Mouse (Mus musculus) liver, embryonic 14.5 days (tissue): Measurements from ENCODE around the gene Optn. TPM values are rescaled to one million over a fixed set of nuclear protein-coding genes. Genes with fewer than 3 reads are reported as not detected.

ENCODE experiments used
- ATAC-seq: fragments of 200-750 bp; cut with Nextera tagmentation; 2 replicates; pipeline ENCODE4 v1.8.0; 2017; ENCODE audit warnings: moderate number of reproducible peaks, mild to moderate bottlenecking, moderate library complexity; ENCODE audit not compliant: insufficient read depth
- DNase-seq, 3 experiments: peaks; one replicate each; pipeline ENCODE4 v3.0.0-alpha.2; 2012 to 2013; ENCODE audit warnings: low read depth in 3 of 3, low spot score in 3 of 3
- H3K27ac ChIP-seq: fragments of 300-500 bp; sonication (generic); 2 replicates; pipeline ENCODE4 v1.5.1; 2014; ENCODE audit warnings: moderate library complexity, mild to moderate bottlenecking, control low read depth, inconsistent platforms
- H3K27me3 ChIP-seq: fragments of 300-500 bp; sonication (generic); 2 replicates; pipeline ENCODE4 v1.6.1; 2014; ENCODE audit warnings: mild to moderate bottlenecking, low read length, moderate library complexity; ENCODE audit not compliant: control insufficient read depth, insufficient read depth
- H3K36me3 ChIP-seq: fragments of 300-500 bp; sonication (generic); replicated peaks from 2 replicates; pipeline ENCODE4 v1.6.1; 2014; ENCODE audit warnings: low read depth; ENCODE audit not compliant: control insufficient read depth, insufficient read depth
- H3K4me1 ChIP-seq, 2 experiments: fragments of 200-500 bp in 1 of 2; fragments of 300-500 bp in 1 of 2; sonication (generic) in 1 of 2; replicated peaks; 2 replicates each; pipeline ENCODE4 v1.6.1; 2012 to 2014; ENCODE audit warnings: antibody characterized with exemption in 1 of 2, inconsistent platforms in 1 of 2, low read length in 1 of 2; ENCODE audit not compliant: control insufficient read depth in 2 of 2, insufficient read depth in 2 of 2
- H3K4me2 ChIP-seq: fragments of 300-500 bp; sonication (generic); 2 replicates; pipeline ENCODE4 v1.6.1; 2014; ENCODE audit warnings: low read depth, mild to moderate bottlenecking, control low read depth, moderate library complexity
- H3K4me3 ChIP-seq, 2 experiments: fragments of 200-500 bp in 1 of 2; fragments of 300-500 bp in 1 of 2; sonication (generic) in 1 of 2; 2 replicates each; pipeline ENCODE4 v1.5.1; 2012 to 2014; ENCODE audit warnings: low read depth in 2 of 2, low read length in 2 of 2, mild to moderate bottlenecking in 2 of 2, control low read depth in 1 of 2, inconsistent platforms in 1 of 2, moderate library complexity in 1 of 2; ENCODE audit not compliant: insufficient read depth in 1 of 2
- H3K9ac ChIP-seq: fragments of 300-500 bp; sonication (generic); replicated peaks from 2 replicates; pipeline ENCODE4 v1.6.1; 2014; ENCODE audit warnings: mild to moderate bottlenecking, control low read depth, moderate library complexity
- H3K9me3 ChIP-seq: fragments of 300-500 bp; sonication (generic); 2 replicates; pipeline ENCODE4 v1.6.1; 2016; ENCODE audit warnings: low read length, mixed read lengths; ENCODE audit not compliant: control insufficient read depth
- CTCF ChIP-seq: IDR thresholded peaks from 2 replicates; pipeline ENCODE4 v1.5.1; 2016; ENCODE audit warnings: antibody characterized with exemption, low read depth, control low read depth
- EP300 ChIP-seq: IDR thresholded peaks from 2 replicates; pipeline ENCODE4 v1.6.1; 2016; ENCODE audit warnings: antibody characterized with exemption, low read depth
- WGBS: fragments of 180-500 bp; shearing (Covaris S2); extraction: QIAGEN DNeasy Blood & Tissue Kit; methylation state at CpG from one replicate; pipeline ENCODE4 v1.1.7; 2014; ENCODE audit not compliant: insufficient replicate concordance; 5-methylcytosine and 5-hydroxymethylcytosine counted together
- polyA plus RNA-seq, 2 experiments: library from polyadenylated mRNA; depleted of rRNA in 1 of 2; stranded (reverse) in 1 of 2; unstranded in 1 of 2; fragments of >200 nt; fragmentation: Nextera tagmentation in 1 of 2; extraction: Ambion mirVana in 1 of 2; gene quantifications; 2 replicates each; pipeline versions ENCODE4 v1.2.1 to v1.2.3; 2012 to 2014

Optn gene
- polyA plus RNA-seq, 2 experiments, result 6.4 to 15.6 TPM

GRCm38 (mm10) chr2:5041854-5042253, 22.0 kb downstream of the Optn start:
- no peak overlapping the region; the same call in 1 of the 2 replicates for H3K9ac ChIP-seq
- 21% methylated on average over 5 of the region's 5 CpGs for WGBS
- ATAC-seq, result peak; percentile 51

GRCm38 (mm10) chr2:5040281-5041161, 23.3 kb downstream of the Optn start:
- TF ChIP-seq CTCF (no peak), EP300 (peak; percentile 48)
- 40% methylated on average over 12 of the region's 12 CpGs for WGBS
- peaks cover 40 to 45% of the 10 kb centered on the region in 2 experiments for H3K4me1 ChIP-seq
- H3K4me2 ChIP-seq, result no peak overlapping the region
- no peaks in the 10 kb centered on the region for H3K27me3 ChIP-seq
- DNase-seq (no peak), ATAC-seq (no peak)
- no peak overlapping the region for H3K4me3 ChIP-seq
- no peak overlapping the region for H3K9ac ChIP-seq
- H3K36me3 ChIP-seq, result peaks cover 20% of the 10 kb centered on the region
- no peaks in the 10 kb centered on the region for H3K9me3 ChIP-seq
- 0 out of 2 replicates have a peak overlapping the region, but pooled peaks have one; percentile 11 for H3K27ac ChIP-seq

More at GRCm38 (mm10) chr2:5041854-5042253, 22.0 kb downstream of the Optn start:
- peak in 1 of 3 experiments; percentile 51 for DNase-seq
- Histone ChIP-seq H3K27me3 (no peaks in the 10 kb centered on the region), H3K9me3 (no peaks in the 10 kb centered on the region), H3K4me3 (no peak overlapping the region), H3K4me2 (peak overlapping the region; percentile 66), H3K36me3 (peaks cover 19% of the 10 kb centered on the region), H3K4me1 (peaks cover 40 to 49% of the 10 kb centered on the region in 2 experiments), H3K27ac (peak overlapping the region; percentile 83)
- no peak for TF ChIP-seq EP300
- TF ChIP-seq CTCF, result no peak

- peaks cover 26% of the 10 kb centered on the region for H3K36me3 ChIP-seq
- H3K27ac ChIP-seq, result no peak overlapping the region
- TF ChIP-seq EP300, result no peak
- TF ChIP-seq CTCF, result no peak
Observed at GRCm38 (mm10) chr2:5039350-5040170, 24.3 kb downstream of the Optn start.

DNA sequence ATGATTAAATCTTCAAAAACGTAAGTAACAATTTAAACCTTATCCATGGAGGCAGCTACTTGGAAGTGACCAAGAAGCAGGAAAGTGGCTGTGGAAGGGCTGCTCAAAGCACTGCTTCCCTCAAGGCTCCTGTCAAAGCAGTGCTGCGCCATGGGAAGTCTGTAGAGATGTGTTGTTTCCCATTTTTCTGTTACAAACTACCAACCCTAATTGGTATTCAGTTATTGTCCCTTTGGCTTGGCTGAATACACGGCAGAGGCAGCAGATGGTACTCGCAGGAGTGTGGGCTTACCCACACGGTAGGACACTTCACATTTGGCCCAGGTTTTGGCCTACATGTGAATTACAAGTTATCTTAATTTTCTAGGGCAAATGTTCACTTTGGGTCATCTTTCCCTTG, 25.5 kb downstream of the Optn start:
- peaks cover 33 to 37% of the 10 kb centered on the region in 2 experiments for H3K4me1 ChIP-seq
- TF ChIP-seq CTCF, result no peak
- no peak for TF ChIP-seq EP300
- DNase-seq (no peak), ATAC-seq (no peak)
- no peak overlapping the region for H3K9ac ChIP-seq
- no peak overlapping the region for H3K4me3 ChIP-seq
- H3K27me3 ChIP-seq, result no peaks in the 10 kb centered on the region
- 83% methylated on average over 5 of the region's 5 CpGs for WGBS
- no peak overlapping the region for H3K4me2 ChIP-seq
- H3K9me3 ChIP-seq, result no peaks in the 10 kb centered on the region
- no peak overlapping the region for H3K27ac ChIP-seq
- peaks cover 23% of the 10 kb centered on the region for H3K36me3 ChIP-seq

More at GRCm38 (mm10) chr2:5039350-5040170, 24.3 kb downstream of the Optn start:
- WGBS, result 81% methylated on average over 13 of the region's 13 CpGs
- Histone ChIP-seq H3K4me3 (no peak overlapping the region), H3K27me3 (no peaks in the 10 kb centered on the region), H3K4me1 (peaks cover 36 to 39% of the 10 kb centered on the region in 2 experiments), H3K4me2 (no peak overlapping the region), H3K9ac (no peak overlapping the region), H3K9me3 (no peaks in the 10 kb centered on the region)
- no peak for ATAC-seq
- DNase-seq, result no peak

DNA sequence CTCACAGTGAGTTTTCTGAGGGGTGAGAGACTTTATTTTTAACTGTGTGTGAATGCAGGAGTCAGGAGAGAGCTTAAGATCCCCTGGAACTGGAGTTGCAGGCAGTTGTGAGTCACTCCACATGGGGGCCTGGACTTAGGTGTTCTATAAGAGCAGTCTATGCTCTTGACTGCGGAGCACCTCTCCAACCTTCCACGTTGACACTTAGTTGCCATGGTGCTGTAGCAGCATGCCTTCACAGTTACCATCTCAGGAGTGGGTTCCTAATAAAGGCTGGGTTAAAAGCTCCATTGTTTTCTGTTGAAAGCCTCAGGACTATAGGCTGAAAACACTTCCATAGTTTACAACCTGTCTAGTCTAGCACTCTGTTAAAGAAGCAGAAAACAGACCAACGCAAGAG, 26.5 kb downstream of the Optn start:
- 83% methylated on average over 3 of the region's 3 CpGs for WGBS
- peaks cover 23% of the 10 kb centered on the region for H3K36me3 ChIP-seq
- TF ChIP-seq EP300 (no peak), CTCF (no peak)

More for the DNA sequence above, 26.5 kb downstream of the Optn start:
- Histone ChIP-seq H3K4me1 (peaks cover 25 to 29% of the 10 kb centered on the region in 2 experiments), H3K9ac (no peak overlapping the region), H3K4me3 (no peak overlapping the region), H3K27me3 (no peaks in the 10 kb centered on the region), H3K27ac (no peak overlapping the region), H3K4me2 (no peak overlapping the region), H3K9me3 (no peaks in the 10 kb centered on the region)
- ATAC-seq, result no peak
- no peak for DNase-seq
